Mouse (Mus musculus) liver, embryonic 14.5 days (tissue): ENCODE measurements around the gene Gtdc1.

ENCODE experiments used
- CTCF ChIP-seq: IDR thresholded peaks from 2 replicates; pipeline ENCODE4 v1.5.1; 2016; ENCODE audit warnings: antibody characterized with exemption, low read depth, control low read depth
- EP300 ChIP-seq: IDR thresholded peaks from 2 replicates; pipeline ENCODE4 v1.6.1; 2016; ENCODE audit warnings: antibody characterized with exemption, low read depth

DNA sequence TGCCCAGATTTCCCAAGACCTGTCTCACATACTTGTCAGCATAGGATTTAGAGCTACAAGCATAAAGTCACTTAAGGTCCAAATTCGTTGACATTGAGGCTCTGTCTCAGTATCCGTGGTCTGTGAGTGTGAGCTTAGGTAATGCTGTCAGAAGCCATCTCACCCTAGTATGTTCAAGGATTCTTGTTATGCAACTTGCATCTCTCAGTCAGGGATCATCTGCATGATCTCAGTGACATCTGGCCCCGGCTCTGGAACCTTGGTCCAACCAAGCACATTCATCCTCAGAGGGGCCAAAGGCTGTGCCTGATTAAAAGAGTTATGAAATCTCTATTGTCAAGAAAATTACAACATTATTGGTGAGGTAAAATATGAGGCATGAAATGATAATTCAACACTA, 1.2 kb upstream of the Gtdc1 start:
- TF ChIP-seq CTCF: no peak
- TF ChIP-seq EP300: no peak
